ENCODE assay signal across 17 mouse cellular contexts in genomic region chr12:26367361-26367760, GRCm38 (mm10). TPM values are rescaled to one million over a fixed set of nuclear protein-coding genes. Genes with fewer than 3 reads are reported as not detected.
DNase-seq lines count a peak whose midpoint lies in the region; ATAC-seq lines count a peak whose summit lies in the region.
"Had no signal": no experiment of that assay in that cellular context is flagged by ENCODE, and none has a peak within 500 bp of the region (broad histone marks: within the 10 kb centered on the region; RNA-seq: fewer than 3 reads in every experiment).

No protein-coding gene starts in this region.

- no peak overlapping the region for H3K27ac ChIP-seq in heart, embryonic 11.5 days (ENCODE audit: low read depth, low read length)
- no peak overlapping the region for H3K27ac ChIP-seq in heart, embryonic 15.5 days
- H3K27ac ChIP-seq: forebrain, embryonic 13.5 days; midbrain, embryonic 12.5 days had no signal

- H3K4me3 ChIP-seq in heart, embryonic 11.5 days (ENCODE audit: low read depth, low read length), result no peak overlapping the region
- H3K4me3 ChIP-seq in heart, embryonic 15.5 days, result no peak overlapping the region
- H3K4me3 ChIP-seq: forebrain, embryonic 13.5 days; midbrain, embryonic 12.5 days; myocyte had no signal

- no peaks in the 10 kb centered on the region for H3K4me1 ChIP-seq in heart, embryonic 11.5 days (ENCODE audit: control insufficient read depth, insufficient read depth, low read length)
- peaks cover 19% of the 10 kb centered on the region for H3K4me1 ChIP-seq in heart, embryonic 15.5 days (replicated peaks)

- H3K27me3 ChIP-seq in heart, embryonic 11.5 days (ENCODE audit: control insufficient read depth, insufficient read depth, low read length), result no peaks in the 10 kb centered on the region
- no peaks in the 10 kb centered on the region for H3K27me3 ChIP-seq in heart, embryonic 15.5 days
- H3K27me3 ChIP-seq: forebrain, embryonic 13.5 days; midbrain, embryonic 12.5 days had no signal

- no peaks in the 10 kb centered on the region for H3K9me3 ChIP-seq in heart, embryonic 11.5 days (replicated peaks; ENCODE audit: control insufficient read depth, low read length)
- H3K9me3 ChIP-seq in heart, embryonic 15.5 days (replicated peaks), result no peaks in the 10 kb centered on the region
- H3K9me3 ChIP-seq: forebrain, embryonic 13.5 days; midbrain, embryonic 12.5 days had no signal

- DNase-seq in heart, adult 18-20 months, result peak; percentile 69 to 90
- peak; percentile 85 for DNase-seq in adipocyte (ENCODE audit: low spot score)
- DNase-seq in kidney, adult 9 months, result peak; percentile 41
- DNase-seq in urinary bladder, adult 2 months (ENCODE audit: low spot score), result no peak
- no peak for DNase-seq in Muller cell, postnatal 12 days (ENCODE audit: inconsistent ontology term)
- DNase-seq: cerebellum, adult 11 months; gastrocnemius, postnatal 10 days; lung, adult 2 months; thymus, postnatal 4 days had no signal

- WGBS in heart, embryonic 11.5 days (ENCODE audit: insufficient replicate concordance), result 75% methylated on average over 2 of the region's 2 CpGs
- WGBS in heart, embryonic 15.5 days, result 72% methylated on average over 2 of the region's 2 CpGs

- no peaks in the 10 kb centered on the region for H3K36me3 ChIP-seq in heart, embryonic 11.5 days (ENCODE audit: control insufficient read depth, insufficient read depth, low read length)
- H3K36me3 ChIP-seq in heart, embryonic 15.5 days, result no peaks in the 10 kb centered on the region
- H3K36me3 ChIP-seq: G1E had no signal

- no peak overlapping the region for H3K4me2 ChIP-seq in heart, embryonic 11.5 days
- H3K4me2 ChIP-seq in heart, embryonic 15.5 days, result no peak overlapping the region
- H3K4me2 ChIP-seq: forebrain, embryonic 13.5 days; midbrain, embryonic 12.5 days had no signal

- ATAC-seq in heart, embryonic 11.5 days (replicated peaks; ENCODE audit: insufficient number of reproducible peaks, low FRiP score, low TSS enrichment), result no peak
- 0 out of 2 replicates have a peak, but pooled peaks have one; percentile 34 for ATAC-seq in heart, embryonic 15.5 days (replicated peaks; ENCODE audit: insufficient number of reproducible peaks, insufficient read depth, low FRiP score, low read depth)
- ATAC-seq in erythroid progenitor cell, adult 5-6 weeks (replicated peaks; ENCODE audit: low FRiP score, poor library complexity, severe bottlenecking), result no peak
- ATAC-seq: forebrain, embryonic 13.5 days; hindbrain, embryonic 16.5 days had no signal

- H3K9ac ChIP-seq in heart, embryonic 11.5 days (ENCODE audit: low read depth, low read length), result no peak overlapping the region
- no peak overlapping the region for H3K9ac ChIP-seq in heart, embryonic 15.5 days
- H3K9ac ChIP-seq: forebrain, embryonic 13.5 days; midbrain, embryonic 12.5 days had no signal

RNA-seq across cellular contexts. Expression of gene Rnf144a, which starts 47.7 kb away (rescaled TPM):
- total RNA-seq in heart, adult 18-20 months (2021), result 10 to 100 TPM in 1 of 2 experiments, 1 to 10 TPM in 1; 9.7 to 12.1 TPM
- polyA plus RNA-seq in heart, embryonic 11.5 days (2014; fragmentation: Nextera tagmentation; extraction: Ambion mirVana), result 4.6 and 7.4 TPM in 2 replicates
- 11.8 and 16.6 TPM in 2 replicates for polyA plus RNA-seq in heart, embryonic 15.5 days (2015; fragmentation: Nextera tagmentation; extraction: Ambion mirVana)
- polyA plus RNA-seq in urinary bladder, adult 2 months (2012; rRNA removed), result 3.4 and 5.5 TPM in 2 replicates
- total RNA-seq in erythroid progenitor cell, adult 5-6 weeks (2015; ENCODE audit: low replicate concordance), result 4.7 and 11.3 TPM in 2 replicates
- total RNA-seq in erythroid progenitor cell, adult 5-6 weeks (2017; ENCODE audit: low replicate concordance), result 10.7 and 23.5 TPM in 2 replicates
- polyA plus RNA-seq: G1E, myocyte had no signal

Comparison
In these comparisons a context has a peak if more than half of its experiments do, and no peak if none do; other contexts are left out.
1. DNase-seq: peak in heart, adult 18-20 months (2 of 2), adipocyte (single experiment) and kidney, adult 9 months (single experiment); none in urinary bladder, adult 2 months (single experiment) and Muller cell, postnatal 12 days (single experiment).